Mouse (Mus musculus) lung, adult 2 months (tissue): Measurements from ENCODE around the gene Aamp. TPM values are rescaled to one million over a fixed set of nuclear protein-coding genes. Genes with fewer than 3 reads are reported as not detected.
A peak's percentile ranks its signal among the peaks of the same experiment; 100 is the strongest.

Source experiments
- DNase-seq: peaks from one replicate; pipeline ENCODE4 v3.0.0; 2022
- H3K4me1 ChIP-seq: fragments of 200-500 bp; 2 replicates; pipeline ENCODE4 v1.6.1; 2011; ENCODE audit warnings: low read length; ENCODE audit not compliant: control insufficient read depth, insufficient read depth
- H3K4me3 ChIP-seq: fragments of 200-500 bp; replicated peaks from 2 replicates; pipeline ENCODE3; 2011; ENCODE audit warnings: low read depth, mild to moderate bottlenecking, control low read depth, low read length; ENCODE audit errors: extremely low read depth
- CTCF ChIP-seq: fragments of 200-500 bp; IDR thresholded peaks from 2 replicates; pipeline ENCODE4 v1.5.1; 2011; ENCODE audit warnings: mild to moderate bottlenecking, low read length, control low read depth; ENCODE audit not compliant: insufficient read depth
- POLR2A ChIP-seq: fragments of 200-500 bp; IDR thresholded peaks from 2 replicates; pipeline ENCODE4 v1.6.1; 2011; ENCODE audit warnings: low read depth, mild to moderate bottlenecking, control low read depth, low read length, borderline replicate concordance; ENCODE audit errors: extremely low read depth
- WGBS: fragments of 180-500 bp; shearing (Covaris S2); methylation state at CpG from one replicate; pipeline ENCODE4 v1.1.7; 2018; 5-methylcytosine and 5-hydroxymethylcytosine counted together
- polyA plus RNA-seq: library from polyadenylated mRNA; depleted of rRNA; stranded (reverse); fragments of >200 nt; gene quantifications from 2 replicates; pipeline ENCODE4 v1.2.3, GENCODE M21; 2012

The Aamp gene
- polyA plus RNA-seq, 1 experiment, result 172 TPM

DNA sequence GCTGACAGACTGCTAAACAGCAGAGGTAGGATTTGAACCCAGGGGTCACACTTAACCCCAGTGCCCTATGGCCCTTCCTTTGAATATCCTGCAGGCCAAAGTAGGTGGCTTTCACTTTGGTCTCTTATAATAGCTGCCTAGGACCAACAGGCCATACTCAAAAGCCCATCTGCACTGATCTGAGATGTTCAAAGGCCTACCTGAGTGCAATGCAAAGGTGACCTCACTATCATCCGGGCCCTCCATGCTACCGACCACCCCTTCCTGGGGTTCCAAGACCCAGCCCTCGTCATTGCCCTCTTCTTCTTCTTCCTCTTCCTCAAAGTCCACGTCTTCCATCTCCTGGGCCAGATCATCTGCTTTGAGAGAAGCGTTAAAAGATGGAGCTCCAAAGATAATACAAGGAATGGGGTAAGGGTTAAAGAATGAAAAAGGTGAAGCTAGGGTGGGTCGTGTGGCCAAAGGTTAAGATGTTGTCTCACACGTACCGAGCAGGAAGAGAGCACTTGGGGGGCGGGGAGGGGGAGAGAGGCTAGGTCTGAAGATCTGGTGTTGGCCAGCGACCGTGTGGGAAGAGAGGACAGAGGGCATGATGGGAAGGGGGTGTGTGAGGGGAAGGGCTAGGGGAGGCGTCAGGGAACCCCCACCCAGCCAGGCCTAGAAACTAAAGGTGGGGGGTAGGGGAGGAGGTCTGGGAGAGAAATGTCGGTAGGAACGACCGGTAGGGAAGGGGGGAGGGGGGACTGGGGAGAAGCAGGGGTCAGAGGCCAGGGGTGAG, 663 bp downstream of the Aamp start:
- peak; percentile 43 for DNase-seq
- TF ChIP-seq CTCF (no peak), POLR2A (no peak)
- H3K4me1 ChIP-seq, result peaks cover 6% of the 10 kb centered on the region

GRCm38 (mm10) chr1:74282896-74283625, 1.5 kb downstream of the Aamp start:
- WGBS, result 86% methylated on average over 10 of the region's 10 CpGs
- no peak for DNase-seq
- no peak for TF ChIP-seq CTCF
- no peak for TF ChIP-seq POLR2A
- Histone ChIP-seq H3K4me1 (peaks cover 5% of the 10 kb centered on the region; the same call in 1 of the 2 replicates), H3K4me3 (no peak overlapping the region)

More for the DNA sequence above, 663 bp downstream of the Aamp start:
- H3K4me3 ChIP-seq, result peak overlapping the region; percentile 77
- 8% methylated on average over 15 of the region's 15 CpGs for WGBS

GRCm38 (mm10) chr1:74281886-74282285, 2.7 kb downstream of the Aamp start:
- TF ChIP-seq CTCF (no peak), POLR2A (no peak)
- H3K4me1 ChIP-seq, result peaks cover 2% of the 10 kb centered on the region; the same call in 1 of the 2 replicates
- WGBS, result 95% methylated on average over 8 of the region's 8 CpGs

GRCm38 (mm10) chr1:74281372-74281771, 3.2 kb downstream of the Aamp start:
- 95% methylated on average over 2 of the region's 2 CpGs for WGBS
- no peak for DNase-seq
- Histone ChIP-seq H3K4me1 (peaks cover 2% of the 10 kb centered on the region; the same call in 1 of the 2 replicates), H3K4me3 (no peak overlapping the region)
- TF ChIP-seq POLR2A (no peak), CTCF (no peak)

More at GRCm38 (mm10) chr1:74281886-74282285, 2.7 kb downstream of the Aamp start:
- H3K4me3 ChIP-seq, result no peak overlapping the region
- DNase-seq, result no peak

DNA sequence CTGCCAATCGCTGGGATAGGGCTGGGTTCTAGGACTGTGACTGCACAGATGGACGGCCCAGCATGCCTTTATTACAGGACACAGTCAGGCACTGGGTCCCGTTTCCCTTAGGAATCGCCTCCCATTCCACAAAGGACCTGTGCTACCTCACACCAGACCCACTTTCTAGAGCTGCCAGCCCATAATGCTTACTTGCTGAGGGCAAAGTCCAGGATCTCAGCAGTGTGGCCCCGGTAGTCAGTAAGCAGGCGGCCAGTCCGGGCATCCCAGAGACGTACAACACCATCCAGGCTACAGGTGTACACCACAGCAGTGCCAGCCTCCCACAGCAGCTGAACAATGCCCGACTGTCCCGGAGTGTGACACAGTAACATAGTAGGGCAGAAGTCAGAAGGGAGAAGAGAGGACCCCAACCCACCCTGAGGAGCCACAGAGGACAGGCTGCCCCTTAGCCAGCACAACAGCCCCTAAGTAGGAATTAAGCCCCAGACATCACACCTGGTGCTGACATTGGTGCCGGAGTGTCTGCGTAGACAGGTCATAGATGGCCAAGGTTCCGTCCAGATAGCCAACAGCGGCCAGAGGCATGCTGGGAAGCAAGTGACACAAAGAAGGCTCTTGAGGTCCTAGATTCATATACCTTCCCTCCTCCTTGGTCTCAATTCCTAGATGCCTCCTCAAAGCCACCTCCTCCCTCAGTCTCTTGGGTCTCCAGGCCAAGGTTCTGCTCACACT, 3.8 kb downstream of the Aamp start:
- Histone ChIP-seq H3K4me1 (peaks cover 2% of the 10 kb centered on the region; the same call in 1 of the 2 replicates), H3K4me3 (no peak overlapping the region)
- DNase-seq, result no peak
- WGBS, result 94% methylated on average over 14 of the region's 14 CpGs
- TF ChIP-seq CTCF, result no peak
- TF ChIP-seq POLR2A, result no peak

- no peak for DNase-seq
- no peak for TF ChIP-seq CTCF
- TF ChIP-seq POLR2A, result no peak
- WGBS, result 88% methylated on average over 11 of the region's 11 CpGs
- peaks cover 2% of the 10 kb centered on the region; the same call in 1 of the 2 replicates for H3K4me1 ChIP-seq
- no peak overlapping the region for H3K4me3 ChIP-seq
Measured at GRCm38 (mm10) chr1:74278988-74279387, 5.5 kb downstream of the Aamp start.

GRCm38 (mm10) chr1:74278538-74278937, 6.0 kb downstream of the Aamp start, which contains the start of gene Gpbar1:
TSS of gene Gpbar1 (plus strand) at chr1:74278550.
- WGBS, result 87% methylated on average over 10 of the region's 10 CpGs

GRCm38 (mm10) chr1:74277883-74278537, 6.5 kb downstream of the Aamp start:
- H3K4me3 ChIP-seq, result no peak overlapping the region
- TF ChIP-seq CTCF (no peak), POLR2A (no peak)
- WGBS, result 61% methylated on average over 8 of the region's 8 CpGs
- DNase-seq, result no peak
- H3K4me1 ChIP-seq, result peaks cover 1% of the 10 kb centered on the region; the same call in 1 of the 2 replicates

More at GRCm38 (mm10) chr1:74278538-74278937, 6.0 kb downstream of the Aamp start, which contains the start of gene Gpbar1:
- DNase-seq, result no peak
- H3K4me1 ChIP-seq, result peaks cover 2% of the 10 kb centered on the region; the same call in 1 of the 2 replicates
- TF ChIP-seq POLR2A (no peak), CTCF (no peak)
- no peak within 1 kb of the TSS for H3K4me3 ChIP-seq
